Mouse (Mus musculus): Measurements from ENCODE around the gene Cryzl2.

Gene Cryzl2

GRCm38 (mm10) chr1:157536471-157536870, 78.1 kb downstream of the Cryzl2 start:
- DNase-seq: peak; percentile 69

DNA sequence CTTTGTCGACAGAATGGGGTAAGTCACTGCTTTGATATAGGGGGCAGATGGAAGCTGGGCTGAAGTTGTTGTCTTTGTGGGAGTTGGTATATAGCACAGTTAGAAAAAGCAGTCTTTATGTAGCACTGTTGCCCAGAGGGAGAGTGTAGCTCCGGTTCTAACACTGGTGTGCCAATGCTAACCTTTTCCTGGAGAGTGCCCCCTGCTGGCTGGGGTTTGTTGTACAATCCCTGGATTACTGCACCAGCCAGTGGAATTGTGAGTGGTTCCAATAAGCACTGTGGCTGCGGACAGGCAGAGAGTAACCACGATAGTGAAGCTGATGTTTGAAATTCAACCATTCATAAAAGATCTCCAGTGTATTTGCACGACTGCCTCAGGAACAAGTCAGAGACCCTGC, 79.3 kb downstream of the Cryzl2 start:
- no peak for DNase-seq
